Mouse (Mus musculus): ENCODE results near the gene Ccdc14.
"Not testable (repeated sequence)": the region's sequence is repeated elsewhere in the genome, so short reads cannot be mapped to it uniquely, and the experiment has no call there.

Gene Ccdc14

GRCm38 (mm10) chr16:34725156-34725555 lies 34.7 kb downstream of the Ccdc14 start:
- DNase-seq: no peak

GRCm38 (mm10) chr16:34728610-34729009 lies 38.2 kb downstream of the Ccdc14 start:
- not testable (repeated sequence) for DNase-seq

- DNase-seq: no peak
These were observed 39.0 kb downstream of the Ccdc14 start for GRCm38 (mm10) chr16:34729371-34729770.

- no peak for DNase-seq
These were observed 48.3 kb downstream of the Ccdc14 start for GRCm38 (mm10) chr16:34738656-34739233.

GRCm38 (mm10) chr16:34742930-34743329 lies 52.5 kb downstream of the Ccdc14 start:
- no peak for DNase-seq

GRCm38 (mm10) chr16:34745065-34745585 lies 54.7 kb downstream of the Ccdc14 start, which contains the start of gene Mylk:
Gene Mylk, plus strand, starts transcription at chr16:34745210.
- DNase-seq: peak; percentile 85

GRCm38 (mm10) chr16:34748081-34748720 lies 57.8 kb downstream of the Ccdc14 start:
- DNase-seq: no peak

GRCm38 (mm10) chr16:34749536-34749935 lies 59.1 kb downstream of the Ccdc14 start:
- DNase-seq: no peak

GRCm38 (mm10) chr16:34752026-34752425 lies 61.6 kb downstream of the Ccdc14 start:
- DNase-seq: no peak

- DNase-seq: peak; percentile 4
These were observed 62.6 kb downstream of the Ccdc14 start for GRCm38 (mm10) chr16:34752977-34753376.

- no peak for DNase-seq
These were observed 66.6 kb downstream of the Ccdc14 start for GRCm38 (mm10) chr16:34756991-34757390.

- DNase-seq: no peak
These were observed 67.8 kb downstream of the Ccdc14 start for GRCm38 (mm10) chr16:34758205-34758604.

- DNase-seq: no peak
These were observed 73.7 kb downstream of the Ccdc14 start for GRCm38 (mm10) chr16:34763959-34764591.

GRCm38 (mm10) chr16:34765666-34766065 lies 75.2 kb downstream of the Ccdc14 start:
- DNase-seq: no peak

GRCm38 (mm10) chr16:34766193-34766592 lies 75.8 kb downstream of the Ccdc14 start:
- DNase-seq: no peak

- no peak for DNase-seq
These were observed 77.0 kb downstream of the Ccdc14 start for GRCm38 (mm10) chr16:34767443-34767842.

GRCm38 (mm10) chr16:34768436-34768835 lies 78.0 kb downstream of the Ccdc14 start:
- DNase-seq: no peak

GRCm38 (mm10) chr16:34770127-34770526 lies 79.7 kb downstream of the Ccdc14 start:
- no peak for DNase-seq

- DNase-seq: no peak
These were observed 82.1 kb downstream of the Ccdc14 start for GRCm38 (mm10) chr16:34772445-34773032.

All from liver (tissue).